ENCODE assay signal across 16 mouse cellular contexts in genomic region chr1:183060611-183061010, GRCm38 (mm10).
"Had no signal": no experiment of that assay in that cellular context is flagged by ENCODE, and none has a peak within 500 bp of the region (broad histone marks: within the 10 kb centered on the region; RNA-seq: fewer than 3 reads in every experiment).

No protein-coding gene starts in this region.

- H3K27me3 ChIP-seq: neural tube, embryonic 15.5 days; stomach, embryonic 15.5 days had no signal

- H3K9me3 ChIP-seq: neural tube, embryonic 13.5 days; neural tube, embryonic 15.5 days; stomach, embryonic 15.5 days had no signal

- H3K4me1 ChIP-seq: stomach, embryonic 15.5 days had no signal

- H3K36me3 ChIP-seq: neural tube, embryonic 13.5 days; neural tube, embryonic 15.5 days; stomach, embryonic 15.5 days had no signal

- DNase-seq: retina, postnatal 1 day; right cerebral cortex, adult 18-20 months; right cerebral cortex, postnatal 14 days; right cerebral cortex, postnatal 25 days; right cerebral cortex, postnatal 4 days; spleen, adult 18-20 months; thymus, adult 18-20 months; thymus, adult 2 months; thymus, postnatal 14 days; thymus, postnatal 25 days; thymus, postnatal 36 days; thymus, postnatal 4 days had no signal

- H3K9ac ChIP-seq: neural tube, embryonic 13.5 days; neural tube, embryonic 15.5 days; stomach, embryonic 15.5 days had no signal

- H3K4me2 ChIP-seq: neural tube, embryonic 13.5 days; neural tube, embryonic 15.5 days; stomach, embryonic 15.5 days had no signal

- H3K27ac ChIP-seq: neural tube, embryonic 13.5 days; neural tube, embryonic 15.5 days; stomach, embryonic 15.5 days; stomach, postnatal 0 days had no signal

- H3K4me3 ChIP-seq: neural tube, embryonic 13.5 days; neural tube, embryonic 15.5 days; stomach, embryonic 15.5 days had no signal
